Mouse (Mus musculus): ENCODE measurements at regions not wholly inside any gene's neighbourhood (a gene's known extent, or its start where the extent isn't known, plus 50 kb on each side); places are given as distances from the start of the nearest gene placed in this dataset.

DNA sequence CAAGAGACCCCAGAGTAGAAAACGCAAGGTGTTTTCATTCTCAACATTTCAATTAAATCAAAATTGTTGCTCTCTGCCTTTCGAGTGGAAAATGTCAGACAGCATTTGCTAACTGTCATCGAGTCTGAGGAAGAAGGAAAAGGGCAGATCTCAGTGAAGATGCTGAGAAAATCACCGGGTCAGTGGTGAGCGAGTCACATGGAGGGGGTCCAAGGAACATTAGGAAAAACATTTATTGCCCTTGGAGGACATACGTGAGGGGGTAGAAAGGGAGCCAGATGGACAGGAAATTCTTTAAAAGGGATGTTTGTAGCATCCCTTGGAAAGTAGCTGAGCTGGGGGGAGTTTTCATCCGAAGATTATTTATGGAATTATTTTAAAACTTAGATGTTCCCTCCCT, 425.4 kb upstream of the Rgma start:
- no peak for TF ChIP-seq CTCF (IDR thresholded peaks at IDR 0.05; ENCODE audit: low read depth, low read length)
- no peak for TF ChIP-seq POLR2A (IDR thresholded peaks at IDR 0.05; ENCODE audit: extremely low read depth, insufficient read depth, low read length)
- 71% methylated on average over 7 of the region's 7 CpGs for WGBS
- DNase-seq (ENCODE audit: extremely low read depth, low read depth, low spot score) = no peak

DNA sequence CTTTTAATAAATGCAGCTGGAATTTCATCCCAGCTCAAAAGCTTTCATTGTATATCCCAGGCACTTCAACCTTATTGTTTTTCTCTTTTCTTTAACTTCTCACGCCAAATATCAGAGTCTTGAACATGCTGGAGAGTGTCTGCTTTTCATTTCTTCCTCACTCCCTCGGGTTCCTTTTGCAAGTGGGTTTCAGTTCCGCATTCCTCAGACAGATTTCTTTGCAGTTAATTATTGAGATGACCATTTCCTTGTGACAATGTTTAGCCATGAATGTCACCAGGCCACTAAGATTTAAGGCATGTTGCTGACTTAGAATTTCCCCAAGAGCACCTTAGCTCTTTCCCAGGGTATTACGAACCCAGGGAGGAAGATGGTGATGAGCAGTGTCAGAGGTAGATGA, 417.6 kb upstream of the Rgma start:
- Histone ChIP-seq H3K79me2 (ENCODE audit: control insufficient read depth, insufficient read depth, low read length) (no peaks in the 10 kb centered on the region), H3K4me3 (ENCODE audit: insufficient read depth, low read depth, low read length) (no peak overlapping the region), H3K36me3 (ENCODE audit: control insufficient read depth, insufficient read depth, low read length) (no peaks in the 10 kb centered on the region), H3K4me1 (ENCODE audit: control insufficient read depth, insufficient read depth, low read length) (no peaks in the 10 kb centered on the region), H3K27ac (replicated peaks; ENCODE audit: insufficient read depth, low read depth, low read length) (no peak overlapping the region), H3K9ac (ENCODE audit: low read depth, low read length) (no peak overlapping the region), H3K27me3 (ENCODE audit: control insufficient read depth, insufficient read depth, low read length) (no peaks in the 10 kb centered on the region)
- no peak for DNase-seq (ENCODE audit: extremely low read depth, low read depth, low spot score)
- TF ChIP-seq POLR2A (IDR thresholded peaks at IDR 0.05; ENCODE audit: extremely low read depth, insufficient read depth, low read length) (no peak), CTCF (IDR thresholded peaks at IDR 0.05; ENCODE audit: low read depth, low read length) (no peak)
- 76% methylated on average over 4 of the region's 4 CpGs for WGBS

More for the DNA sequence above, 425.4 kb upstream of the Rgma start:
- no peak overlapping the region for H3K9ac ChIP-seq (ENCODE audit: low read depth, low read length)
- H3K4me3 ChIP-seq (ENCODE audit: insufficient read depth, low read depth, low read length) = no peak overlapping the region
- no peaks in the 10 kb centered on the region for H3K79me2 ChIP-seq (ENCODE audit: control insufficient read depth, insufficient read depth, low read length)
- H3K27me3 ChIP-seq (ENCODE audit: control insufficient read depth, insufficient read depth, low read length) = no peaks in the 10 kb centered on the region
- no peaks in the 10 kb centered on the region for H3K36me3 ChIP-seq (ENCODE audit: control insufficient read depth, insufficient read depth, low read length)
- H3K4me1 ChIP-seq (ENCODE audit: control insufficient read depth, insufficient read depth, low read length) = no peaks in the 10 kb centered on the region
- H3K27ac ChIP-seq (replicated peaks; ENCODE audit: insufficient read depth, low read depth, low read length) = no peak overlapping the region

DNA sequence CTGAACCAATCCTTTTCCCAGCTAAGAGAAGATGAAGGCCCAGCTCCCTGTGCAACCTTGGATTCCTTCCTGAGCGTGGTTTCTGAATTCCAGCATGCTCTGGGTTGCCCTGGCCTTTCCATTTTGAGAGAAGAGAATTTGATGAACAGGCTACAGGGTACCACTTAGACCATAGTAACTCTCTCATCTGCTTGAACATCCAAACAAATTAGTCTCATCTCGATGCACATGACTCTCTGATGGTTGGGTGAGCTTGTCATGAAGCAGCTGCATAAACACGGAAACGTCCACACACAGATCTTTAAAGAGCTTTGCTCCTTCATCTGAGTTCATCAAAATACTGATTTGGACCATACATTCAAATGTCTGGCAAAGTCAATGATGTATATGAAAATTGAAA, 414.0 kb upstream of the Rgma start:
- H3K79me2 ChIP-seq (ENCODE audit: control insufficient read depth, insufficient read depth, low read length) = no peaks in the 10 kb centered on the region
- no peaks in the 10 kb centered on the region for H3K36me3 ChIP-seq (ENCODE audit: control insufficient read depth, insufficient read depth, low read length)
- 76% methylated on average over 4 of the region's 4 CpGs for WGBS
- no peaks in the 10 kb centered on the region for H3K27me3 ChIP-seq (ENCODE audit: control insufficient read depth, insufficient read depth, low read length)
- H3K4me3 ChIP-seq (ENCODE audit: insufficient read depth, low read depth, low read length) = no peak overlapping the region
- H3K4me1 ChIP-seq (ENCODE audit: control insufficient read depth, insufficient read depth, low read length) = no peaks in the 10 kb centered on the region
- H3K27ac ChIP-seq (replicated peaks; ENCODE audit: insufficient read depth, low read depth, low read length) = no peak overlapping the region
- no peak overlapping the region for H3K9ac ChIP-seq (ENCODE audit: low read depth, low read length)
- TF ChIP-seq POLR2A (IDR thresholded peaks at IDR 0.05; ENCODE audit: extremely low read depth, insufficient read depth, low read length) = no peak
- no peak for TF ChIP-seq CTCF (IDR thresholded peaks at IDR 0.05; ENCODE audit: low read depth, low read length)
- no peak for DNase-seq (ENCODE audit: extremely low read depth, low read depth, low spot score)

DNA sequence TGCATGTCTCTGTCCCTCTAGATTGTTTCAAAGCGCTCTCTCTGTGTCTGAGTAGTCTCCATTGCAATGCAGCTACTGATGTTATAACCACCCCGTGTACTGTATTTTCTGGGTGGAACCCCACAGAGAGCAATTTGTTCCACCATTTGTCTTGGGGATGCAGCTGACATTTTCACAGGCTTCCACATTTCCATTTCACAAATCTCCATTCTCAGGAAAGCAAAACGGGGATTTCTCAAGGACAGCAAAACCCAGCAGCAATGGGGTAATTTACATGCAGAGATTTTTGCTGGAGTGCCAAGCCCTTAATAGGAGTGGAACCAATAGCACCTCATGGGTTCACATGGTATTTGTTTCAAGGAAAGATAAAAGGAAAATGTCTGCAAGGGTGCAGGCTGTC, 412.5 kb upstream of the Rgma start:
- no peak for DNase-seq (ENCODE audit: extremely low read depth, low read depth, low spot score)
- TF ChIP-seq POLR2A (IDR thresholded peaks at IDR 0.05; ENCODE audit: extremely low read depth, insufficient read depth, low read length) (no peak), CTCF (IDR thresholded peaks at IDR 0.05; ENCODE audit: low read depth, low read length) (no peak)
- Histone ChIP-seq H3K27me3 (ENCODE audit: control insufficient read depth, insufficient read depth, low read length) (no peaks in the 10 kb centered on the region), H3K4me3 (ENCODE audit: insufficient read depth, low read depth, low read length) (no peak overlapping the region), H3K4me1 (ENCODE audit: control insufficient read depth, insufficient read depth, low read length) (no peaks in the 10 kb centered on the region), H3K27ac (replicated peaks; ENCODE audit: insufficient read depth, low read depth, low read length) (no peak overlapping the region), H3K9ac (ENCODE audit: low read depth, low read length) (no peak overlapping the region), H3K36me3 (ENCODE audit: control insufficient read depth, insufficient read depth, low read length) (no peaks in the 10 kb centered on the region), H3K79me2 (ENCODE audit: control insufficient read depth, insufficient read depth, low read length) (no peaks in the 10 kb centered on the region)
- WGBS = 71% methylated on average over 3 of the region's 3 CpGs

DNA sequence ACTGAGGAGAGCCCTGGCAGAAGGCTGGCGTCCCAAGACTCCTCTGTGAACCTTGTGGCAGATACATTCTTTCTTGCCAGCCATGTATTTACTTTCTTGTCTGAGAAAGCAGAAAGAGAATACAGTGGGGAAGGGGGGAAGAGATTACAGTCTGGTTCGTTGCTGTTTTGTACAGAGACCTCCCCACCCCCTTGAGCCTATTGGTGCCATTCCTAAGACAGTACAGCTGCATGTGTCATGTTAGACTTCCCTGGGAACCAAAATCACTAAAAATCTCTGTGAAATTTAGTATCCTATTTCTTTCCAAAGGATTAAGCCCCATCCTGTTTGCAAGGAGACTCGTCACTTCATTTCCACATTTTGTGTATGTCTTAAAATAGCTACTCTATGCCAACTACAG, 411.4 kb upstream of the Rgma start:
- Histone ChIP-seq H3K4me1 (ENCODE audit: control insufficient read depth, insufficient read depth, low read length) (no peaks in the 10 kb centered on the region), H3K27me3 (ENCODE audit: control insufficient read depth, insufficient read depth, low read length) (no peaks in the 10 kb centered on the region), H3K27ac (replicated peaks; ENCODE audit: insufficient read depth, low read depth, low read length) (no peak overlapping the region), H3K9ac (ENCODE audit: low read depth, low read length) (no peak overlapping the region), H3K4me3 (ENCODE audit: insufficient read depth, low read depth, low read length) (no peak overlapping the region), H3K79me2 (ENCODE audit: control insufficient read depth, insufficient read depth, low read length) (no peaks in the 10 kb centered on the region), H3K36me3 (ENCODE audit: control insufficient read depth, insufficient read depth, low read length) (no peaks in the 10 kb centered on the region)
- WGBS = 66% methylated on average over 3 of the region's 3 CpGs
- no peak for DNase-seq (ENCODE audit: extremely low read depth, low read depth, low spot score)
- TF ChIP-seq POLR2A (IDR thresholded peaks at IDR 0.05; ENCODE audit: extremely low read depth, insufficient read depth, low read length) (no peak), CTCF (IDR thresholded peaks at IDR 0.05; ENCODE audit: low read depth, low read length) (no peak)

DNA sequence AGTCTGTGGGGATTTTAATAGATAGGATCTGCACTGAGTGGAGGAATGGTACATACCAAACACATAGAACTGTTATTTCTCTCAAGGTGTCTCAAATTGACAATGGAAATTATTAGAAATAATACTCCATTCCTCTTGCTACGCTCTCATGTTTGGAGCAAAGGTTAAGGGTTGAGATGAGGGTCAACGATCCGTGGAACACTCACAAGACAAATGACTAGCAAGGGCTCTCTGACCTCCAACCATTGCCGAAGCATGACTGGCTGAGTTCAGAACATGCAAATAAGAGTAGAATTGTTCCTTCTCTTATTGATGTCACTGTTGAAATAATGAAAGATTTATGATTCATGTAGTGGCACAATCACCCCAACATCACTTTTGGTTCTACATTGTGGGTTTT, 407.1 kb upstream of the Rgma start:
- Histone ChIP-seq H3K27me3 (ENCODE audit: control insufficient read depth, insufficient read depth, low read length) (no peaks in the 10 kb centered on the region), H3K9ac (ENCODE audit: low read depth, low read length) (no peak overlapping the region), H3K36me3 (ENCODE audit: control insufficient read depth, insufficient read depth, low read length) (no peaks in the 10 kb centered on the region), H3K4me1 (ENCODE audit: control insufficient read depth, insufficient read depth, low read length) (peaks cover 11% of the 10 kb centered on the region), H3K79me2 (ENCODE audit: control insufficient read depth, insufficient read depth, low read length) (no peaks in the 10 kb centered on the region), H3K4me3 (ENCODE audit: insufficient read depth, low read depth, low read length) (no peak overlapping the region), H3K27ac (replicated peaks; ENCODE audit: insufficient read depth, low read depth, low read length) (no peak overlapping the region)
- no peak for TF ChIP-seq CTCF (IDR thresholded peaks at IDR 0.05; ENCODE audit: low read depth, low read length)
- TF ChIP-seq POLR2A (IDR thresholded peaks at IDR 0.05; ENCODE audit: extremely low read depth, insufficient read depth, low read length) = no peak
- 65% methylated on average over 4 of the region's 4 CpGs for WGBS
- DNase-seq (ENCODE audit: extremely low read depth, low read depth, low spot score) = peak; percentile 18
